Mouse (Mus musculus) liver, embryonic 16.5 days (tissue): ENCODE measurements around the gene Cpne2. TPM values are rescaled to one million over a fixed set of nuclear protein-coding genes. Genes with fewer than 3 reads are reported as not detected.

Experiments
- ATAC-seq: fragments of 200-750 bp; cut with Nextera tagmentation; 2 replicates; pipeline ENCODE4 v1.8.0; 2017; ENCODE audit warnings: low read depth, mild to moderate bottlenecking, moderate number of reproducible peaks, moderate library complexity
- H3K27ac ChIP-seq: fragments of 300-500 bp; sonication (generic); 2 replicates; pipeline ENCODE4 v1.5.1; 2014; ENCODE audit warnings: mild to moderate bottlenecking, low read length
- H3K27me3 ChIP-seq: fragments of 300-500 bp; sonication (generic); 2 replicates; pipeline ENCODE4 v1.6.1; 2014; ENCODE audit warnings: low read depth, low read length, mixed read lengths; ENCODE audit not compliant: control insufficient read depth, insufficient read depth
- H3K36me3 ChIP-seq: fragments of 300-500 bp; sonication (generic); 2 replicates; pipeline ENCODE4 v1.6.1; 2014; ENCODE audit warnings: mild to moderate bottlenecking; ENCODE audit not compliant: control insufficient read depth, insufficient read depth
- H3K4me1 ChIP-seq: fragments of 300-500 bp; sonication (generic); 2 replicates; pipeline ENCODE4 v1.6.1; 2014; ENCODE audit warnings: low read depth, low read length, mixed read lengths; ENCODE audit not compliant: control insufficient read depth
- H3K4me2 ChIP-seq: fragments of 300-500 bp; sonication (generic); 2 replicates; pipeline ENCODE4 v1.6.1; 2014; ENCODE audit warnings: low read depth, low read length, mixed read lengths
- H3K4me3 ChIP-seq: fragments of 300-500 bp; sonication (generic); 2 replicates; pipeline ENCODE4 v1.5.1; 2014; ENCODE audit warnings: low read depth, mild to moderate bottlenecking, low read length
- H3K9ac ChIP-seq: fragments of 300-500 bp; sonication (generic); 2 replicates; pipeline ENCODE4 v1.6.1; 2014; ENCODE audit warnings: low read depth, low read length
- H3K9me3 ChIP-seq: fragments of 300-500 bp; sonication (generic); replicated peaks from 2 replicates; pipeline ENCODE4 v1.6.1; 2016; ENCODE audit warnings: low read length; ENCODE audit not compliant: control insufficient read depth
- WGBS: fragments of 180-500 bp; shearing (Covaris S2); extraction: QIAGEN DNeasy Blood & Tissue Kit; methylation state at CpG from one replicate; pipeline ENCODE4 v1.1.7; 2014; ENCODE audit not compliant: insufficient replicate concordance; 5-methylcytosine and 5-hydroxymethylcytosine counted together
- polyA plus RNA-seq: library from polyadenylated mRNA; unstranded; fragments of >200 nt; fragmentation: Nextera tagmentation; extraction: Ambion mirVana; gene quantifications from 2 replicates; pipeline ENCODE4 v1.2.1, GENCODE M21; 2015

Cpne2 gene
- polyA plus RNA-seq, 1 experiment from 2014 or later, result 2.2 TPM

GRCm38 (mm10) chr8:94566033-94566432 is 33.2 kb downstream of the Cpne2 start:
- Histone ChIP-seq H3K9me3 (no peaks in the 10 kb centered on the region), H3K27ac (no peak overlapping the region), H3K36me3 (no peaks in the 10 kb centered on the region), H3K4me3 (no peak overlapping the region), H3K4me1 (no peaks in the 10 kb centered on the region), H3K27me3 (no peaks in the 10 kb centered on the region), H3K9ac (no peak overlapping the region), H3K4me2 (no peak overlapping the region)
- ATAC-seq, result no peak
- 62% methylated on average over 6 of the region's 6 CpGs for WGBS

- Histone ChIP-seq H3K9ac (no peak overlapping the region), H3K4me2 (no peak overlapping the region), H3K27me3 (no peaks in the 10 kb centered on the region), H3K9me3 (no peaks in the 10 kb centered on the region), H3K4me3 (no peak overlapping the region), H3K4me1 (no peaks in the 10 kb centered on the region), H3K27ac (no peak overlapping the region), H3K36me3 (no peaks in the 10 kb centered on the region)
- ATAC-seq, result no peak
- 44% methylated on average over 15 of the region's 15 CpGs for WGBS
These were observed 33.8 kb downstream of the Cpne2 start for GRCm38 (mm10) chr8:94566446-94567158.

- no peak overlapping the region for H3K27ac ChIP-seq
- ATAC-seq, result no peak
- no peak overlapping the region for H3K9ac ChIP-seq
- H3K4me2 ChIP-seq, result no peak overlapping the region
- 69% methylated on average over 8 of the region's 8 CpGs for WGBS
- no peaks in the 10 kb centered on the region for H3K27me3 ChIP-seq
- H3K36me3 ChIP-seq, result no peaks in the 10 kb centered on the region
- H3K4me1 ChIP-seq, result no peaks in the 10 kb centered on the region
- no peaks in the 10 kb centered on the region for H3K9me3 ChIP-seq
- no peak overlapping the region for H3K4me3 ChIP-seq
These were observed 34.5 kb downstream of the Cpne2 start for GRCm38 (mm10) chr8:94567159-94567849.

GRCm38 (mm10) chr8:94568098-94568497 is 35.3 kb downstream of the Cpne2 start:
- H3K9ac ChIP-seq, result no peak overlapping the region
- no peaks in the 10 kb centered on the region for H3K27me3 ChIP-seq
- H3K27ac ChIP-seq, result no peak overlapping the region
- WGBS, result 64% methylated on average over 8 of the region's 8 CpGs
- no peak for ATAC-seq
- H3K4me1 ChIP-seq, result no peaks in the 10 kb centered on the region
- no peak overlapping the region for H3K4me3 ChIP-seq
- H3K9me3 ChIP-seq, result no peaks in the 10 kb centered on the region
- H3K36me3 ChIP-seq, result no peaks in the 10 kb centered on the region
- no peak overlapping the region for H3K4me2 ChIP-seq

DNA sequence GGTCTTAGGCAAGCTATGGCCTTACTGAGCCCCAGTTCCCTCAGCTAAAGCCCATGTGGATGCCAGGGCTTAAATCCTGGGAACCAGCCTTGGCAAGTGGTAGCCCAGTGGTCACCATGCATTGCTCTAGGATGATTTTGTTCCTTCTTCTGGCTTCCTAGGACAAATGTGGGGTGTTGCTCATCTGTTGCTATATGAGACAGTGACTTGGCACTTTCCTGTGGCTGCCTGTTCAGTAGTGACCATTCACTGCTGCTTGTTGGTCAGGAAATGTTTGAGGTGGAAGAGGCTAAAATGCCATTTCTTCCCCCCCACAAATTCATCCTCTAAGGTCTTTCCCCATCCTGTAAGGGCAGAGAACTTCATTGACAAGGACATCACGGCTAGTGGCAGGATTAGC is 36.6 kb downstream of the Cpne2 start:
- Histone ChIP-seq H3K9me3 (no peaks in the 10 kb centered on the region), H3K4me2 (no peak overlapping the region), H3K27ac (no peak overlapping the region), H3K9ac (no peak overlapping the region), H3K27me3 (no peaks in the 10 kb centered on the region), H3K36me3 (no peaks in the 10 kb centered on the region), H3K4me1 (no peaks in the 10 kb centered on the region), H3K4me3 (no peak overlapping the region)
- ATAC-seq, result no peak
- WGBS, result 58% methylated on average over 1 of the region's 1 CpGs

DNA sequence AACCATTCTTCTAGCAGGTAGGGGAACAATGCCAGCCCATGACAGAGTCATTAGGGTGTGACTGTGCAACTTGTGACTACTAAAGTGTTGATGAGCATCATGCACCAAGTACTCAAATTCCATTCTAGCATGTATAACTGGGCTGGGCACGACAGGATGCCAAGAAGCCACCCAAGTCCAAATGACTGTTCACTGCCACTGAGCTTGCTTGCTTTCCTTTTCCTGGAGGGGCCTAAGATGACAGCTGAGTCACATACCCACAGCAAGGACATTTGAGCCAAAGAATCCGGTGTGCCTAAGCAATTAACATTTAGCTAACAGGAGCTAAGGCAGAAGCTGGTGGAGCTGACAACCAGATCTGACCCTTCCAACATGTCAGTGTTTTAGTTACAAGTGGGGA is 39.1 kb downstream of the Cpne2 start:
- Histone ChIP-seq H3K36me3 (peaks cover 7% of the 10 kb centered on the region), H3K4me2 (no peak overlapping the region), H3K9me3 (no peaks in the 10 kb centered on the region), H3K27ac (no peak overlapping the region), H3K9ac (no peak overlapping the region), H3K4me1 (no peaks in the 10 kb centered on the region), H3K27me3 (no peaks in the 10 kb centered on the region), H3K4me3 (no peak overlapping the region)
- ATAC-seq, result no peak
- 67% methylated on average over 2 of the region's 2 CpGs for WGBS

GRCm38 (mm10) chr8:94574159-94574907 is 41.5 kb downstream of the Cpne2 start:
- Histone ChIP-seq H3K36me3 (peaks cover 19% of the 10 kb centered on the region), H3K27ac (no peak overlapping the region), H3K4me1 (no peaks in the 10 kb centered on the region), H3K9ac (no peak overlapping the region), H3K4me2 (no peak overlapping the region), H3K4me3 (no peak overlapping the region), H3K27me3 (no peaks in the 10 kb centered on the region), H3K9me3 (no peaks in the 10 kb centered on the region)
- WGBS, result 83% methylated on average over 16 of the region's 16 CpGs
- no peak for ATAC-seq

- H3K9ac ChIP-seq, result no peak overlapping the region
- ATAC-seq, result no peak
- no peaks in the 10 kb centered on the region for H3K4me1 ChIP-seq
- no peak overlapping the region for H3K4me2 ChIP-seq
- peaks cover 19% of the 10 kb centered on the region for H3K36me3 ChIP-seq
- 79% methylated on average over 4 of the region's 4 CpGs for WGBS
- H3K27me3 ChIP-seq, result no peaks in the 10 kb centered on the region
- H3K27ac ChIP-seq, result no peak overlapping the region
- no peak overlapping the region for H3K4me3 ChIP-seq
- no peaks in the 10 kb centered on the region for H3K9me3 ChIP-seq
These were observed 42.4 kb downstream of the Cpne2 start for GRCm38 (mm10) chr8:94575148-94575547.
